Mouse (Mus musculus) heart, embryonic 11.5 days (tissue): ENCODE results near the gene Nlrp1b. TPM values are rescaled to one million over a fixed set of nuclear protein-coding genes. Genes with fewer than 3 reads are reported as not detected.

Experiments used
- polyA plus RNA-seq: library from polyadenylated mRNA; unstranded; fragments of >200 nt; fragmentation: Nextera tagmentation; extraction: Ambion mirVana; gene quantifications from 2 replicates; pipeline ENCODE4 v1.2.1, GENCODE M21; 2014

Gene Nlrp1b
- polyA plus RNA-seq, 1 experiment from 2014 or later, result not detected

Other genes starting within 250 kb of the Nlrp1b start
- 270 and 274 TPM in 2 replicates for gene C1qbp, start 247.7 kb downstream of the Nlrp1b start, polyA plus RNA-seq
- gene Dhx33, start 226.3 kb downstream of the Nlrp1b start, polyA plus RNA-seq, result 15.6 and 20.5 TPM in 2 replicates
- gene Mis12, start 211.1 kb downstream of the Nlrp1b start, polyA plus RNA-seq, result 27.4 and 28.0 TPM in 2 replicates
- 34.7 and 34.8 TPM in 2 replicates for gene Derl2, start 210.9 kb downstream of the Nlrp1b start, polyA plus RNA-seq
- gene 6330403K07Rik, start 197.2 kb downstream of the Nlrp1b start, polyA plus RNA-seq, result 20.0 and 26.6 TPM in 2 replicates
- gene Nlrp1a, start 86.0 kb downstream of the Nlrp1b start, polyA plus RNA-seq, result not detected in 2 replicates